Comparison of ENCODE assay signal across 9 mouse cellular contexts in genomic region chr9:58281597-58281996, GRCm38 (mm10). TPM values are rescaled to one million over a fixed set of nuclear protein-coding genes. Genes with fewer than 3 reads are reported as not detected.
DNase-seq lines count a peak whose midpoint lies in the region; ATAC-seq lines count a peak whose summit lies in the region.
"Had no signal": no experiment of that assay in that cellular context is flagged by ENCODE, and none has a peak within 500 bp of the region (broad histone marks: within the 10 kb centered on the region; RNA-seq: fewer than 3 reads in every experiment).

No protein-coding gene starts in this region.

- no peak overlapping the region for H3K9ac ChIP-seq in intestine, embryonic 16.5 days (ENCODE audit: low read depth, low read length)
- H3K9ac ChIP-seq: embryonic facial prominence, embryonic 13.5 days had no signal

- peak; percentile 49 for DNase-seq in heart, postnatal 14 days
- DNase-seq in heart, adult 8-10 months (ENCODE audit: low spot score), result no peak
- DNase-seq in 3T3-L1 (ENCODE audit: low read depth, low spot score) (peak; percentile 68), MEL-GATA-1-ER (ENCODE audit: extremely low read depth, low read depth) (peak; percentile 16)
- peak; percentile 38 to 50 for DNase-seq in cerebellum, postnatal 36 days
- DNase-seq in retina, embryonic 14.5 days (ENCODE audit: low spot score), result peak; percentile 72
- no peak for DNase-seq in layer of hippocampus, postnatal 36 days

- no peak overlapping the region for H3K27ac ChIP-seq in intestine, embryonic 16.5 days (ENCODE audit: low read length)
- H3K27ac ChIP-seq: embryonic facial prominence, embryonic 13.5 days had no signal

- no peaks in the 10 kb centered on the region for H3K36me3 ChIP-seq in intestine, embryonic 16.5 days (ENCODE audit: control insufficient read depth, insufficient read depth, low read length)
- H3K36me3 ChIP-seq: embryonic facial prominence, embryonic 13.5 days had no signal

- no peaks in the 10 kb centered on the region; the same call in 1 of the 2 replicates for H3K4me1 ChIP-seq in intestine, embryonic 16.5 days (ENCODE audit: control insufficient read depth, insufficient read depth, low read length)

- 51% methylated on average over 3 of the region's 3 CpGs for WGBS in intestine, embryonic 16.5 days

- H3K27me3 ChIP-seq in intestine, embryonic 16.5 days (replicated peaks; ENCODE audit: control insufficient read depth, insufficient read depth, low read length), result no peaks in the 10 kb centered on the region
- H3K27me3 ChIP-seq: embryonic facial prominence, embryonic 13.5 days had no signal

- no peak overlapping the region for H3K4me2 ChIP-seq in intestine, embryonic 16.5 days (ENCODE audit: low read depth, low read length)
- H3K4me2 ChIP-seq: embryonic facial prominence, embryonic 13.5 days had no signal

- ATAC-seq in intestine, embryonic 16.5 days, result no peak

- intact Hi-C loops in heart, postnatal 14 days (cut with DNase I), result loop anchor here (5.0 kb wide), 1 partner anchor 54 kb away; no protein-coding TSS in a partner anchor

- no peaks in the 10 kb centered on the region for H3K9me3 ChIP-seq in intestine, embryonic 16.5 days (ENCODE audit: control insufficient read depth, low read length)
- H3K9me3 ChIP-seq: embryonic facial prominence, embryonic 13.5 days had no signal

- H3K4me3 ChIP-seq in intestine, embryonic 16.5 days (ENCODE audit: low read length), result no peak overlapping the region
- H3K4me3 ChIP-seq: embryonic facial prominence, embryonic 13.5 days had no signal

RNA-seq across cellular contexts. Expression of gene Stoml1, which starts 28.6 kb away (rescaled TPM):
- total RNA-seq in heart, postnatal 14 days (2021), result 10 to 100 TPM; 12.7 to 12.9 TPM
- total RNA-seq in heart, adult 8-10 months (2022), result 10 to 100 TPM in 3 of 4 experiments, 1 to 10 TPM in 1; 9.5 to 13.4 (median 11.7) TPM
- 10 to 100 TPM; 71.3 to 79.0 TPM for total RNA-seq in layer of hippocampus, postnatal 36 days (2021)
- polyA plus RNA-seq in intestine, embryonic 16.5 days (2015; fragmentation: Nextera tagmentation; extraction: Ambion mirVana), result 21.1 and 22.4 TPM in 2 replicates

RNA-seq across cellular contexts. Expression of gene Loxl1, which starts 31.4 kb away (rescaled TPM):
- 10 to 100 TPM; 50.5 to 53.2 TPM for total RNA-seq in heart, postnatal 14 days (2021)
- 10 to 100 TPM; 14.3 to 19.3 (median 16.6) TPM for total RNA-seq in heart, adult 8-10 months (2022)
- total RNA-seq in layer of hippocampus, postnatal 36 days (2021), result 1 to 10 TPM; 3.5 to 3.9 TPM
- polyA plus RNA-seq in intestine, embryonic 16.5 days (2015; fragmentation: Nextera tagmentation; extraction: Ambion mirVana), result 19.1 and 24.5 TPM in 2 replicates

RNA-seq across cellular contexts. Expression of gene Pml, which starts 32.0 kb away (rescaled TPM):
- total RNA-seq in heart, postnatal 14 days (2021), result 10 to 100 TPM; 10.9 to 11.9 TPM
- 1 to 10 TPM; 7.0 to 9.1 (median 8.0) TPM for total RNA-seq in heart, adult 8-10 months (2022)
- 10 to 100 TPM; 12.8 to 15.4 TPM for total RNA-seq in layer of hippocampus, postnatal 36 days (2021)
- 12.4 and 13.7 TPM in 2 replicates for polyA plus RNA-seq in intestine, embryonic 16.5 days (2015; fragmentation: Nextera tagmentation; extraction: Ambion mirVana)

Comparison
In these comparisons a context has a peak if more than half of its experiments do, and no peak if none do; other contexts are left out.
1. DNase-seq: peak in heart, postnatal 14 days (2 of 2), 3T3-L1 (single experiment), MEL-GATA-1-ER (single experiment), cerebellum, postnatal 36 days (2 of 2) and retina, embryonic 14.5 days (single experiment); none in heart, adult 8-10 months (single experiment) and layer of hippocampus, postnatal 36 days (0 of 2).
2. RNA of gene Stoml1, which starts 28.6 kb away (total RNA-seq): 71.3 to 79.0 TPM in layer of hippocampus, postnatal 36 days; 12.7 to 12.9 TPM in heart, postnatal 14 days and 9.5 to 13.4 TPM in heart, adult 8-10 months; every median in the first group is over 4 times any median in the second.